Mouse (Mus musculus) limb, embryonic 14.5 days (tissue): ENCODE results near the gene Ndel1. TPM values are rescaled to one million over a fixed set of nuclear protein-coding genes. Genes with fewer than 3 reads are reported as not detected.
A peak's percentile ranks its signal among the peaks of the same experiment; 100 is the strongest.

ENCODE experiments used
- ATAC-seq: fragments of 200-750 bp; cut with Nextera tagmentation; 2 replicates; pipeline ENCODE4 v1.8.0; 2017; ENCODE audit warnings: low read depth, moderate number of reproducible peaks, moderate TSS enrichment; ENCODE audit not compliant: low FRiP score
- DNase-seq: peaks from one replicate; pipeline ENCODE4 v3.0.0-alpha.2; 2015; ENCODE audit warnings: low spot score
- H3K27ac ChIP-seq: fragments of 300-500 bp; sonication (generic); replicated peaks from 2 replicates; pipeline ENCODE4 v1.5.1; 2014; ENCODE audit warnings: low read depth, mild to moderate bottlenecking, low read length, moderate library complexity, mixed read lengths
- H3K27me3 ChIP-seq: fragments of 300-500 bp; sonication (generic); 2 replicates; pipeline ENCODE4 v1.6.1; 2014; ENCODE audit warnings: low read length, mixed read lengths; ENCODE audit not compliant: control insufficient read depth, insufficient read depth
- H3K36me3 ChIP-seq: fragments of 300-500 bp; sonication (generic); 2 replicates; pipeline ENCODE4 v1.6.1; 2014; ENCODE audit warnings: mild to moderate bottlenecking, low read length, moderate library complexity, mixed read lengths; ENCODE audit not compliant: control insufficient read depth, insufficient read depth
- H3K4me1 ChIP-seq: fragments of 300-500 bp; sonication (generic); 2 replicates; pipeline ENCODE4 v1.6.1; 2014; ENCODE audit warnings: antibody characterized with exemption, low read length, mixed read lengths; ENCODE audit not compliant: control insufficient read depth, insufficient read depth
- H3K4me2 ChIP-seq: fragments of 300-500 bp; sonication (generic); replicated peaks from 2 replicates; pipeline ENCODE4 v1.6.1; 2014; ENCODE audit warnings: low read depth, mild to moderate bottlenecking, low read length, moderate library complexity; ENCODE audit not compliant: severe bottlenecking
- H3K4me3 ChIP-seq: fragments of 300-500 bp; sonication (generic); replicated peaks from 2 replicates; pipeline ENCODE4 v1.5.1; 2014; ENCODE audit warnings: low read length
- H3K9ac ChIP-seq: fragments of 300-500 bp; sonication (generic); 2 replicates; pipeline ENCODE4 v1.6.1; 2014; ENCODE audit warnings: mild to moderate bottlenecking, low read depth, low read length, moderate library complexity; ENCODE audit not compliant: severe bottlenecking
- H3K9me3 ChIP-seq: fragments of 300-500 bp; sonication (generic); 2 replicates; pipeline ENCODE4 v1.6.1; 2016; ENCODE audit warnings: low read length; ENCODE audit not compliant: control insufficient read depth
- POLR2A ChIP-seq: fragments of 200-500 bp; IDR thresholded peaks from 2 replicates; pipeline ENCODE4 v1.8.0; 2012; ENCODE audit warnings: inconsistent platforms, mild to moderate bottlenecking, moderate library complexity, borderline replicate concordance; ENCODE audit not compliant: insufficient read depth, insufficient read length; ENCODE audit errors: extremely low read depth
- WGBS: fragments of 180-500 bp; shearing (Covaris S2); extraction: QIAGEN DNeasy Blood & Tissue Kit; methylation state at CpG from one replicate; pipeline ENCODE4 v1.1.7; 2014; 5-methylcytosine and 5-hydroxymethylcytosine counted together
- polyA plus RNA-seq, 2 experiments: library from polyadenylated mRNA; depleted of rRNA in 1 of 2; stranded (reverse) in 1 of 2; unstranded in 1 of 2; fragments of >200 nt; fragmentation: Nextera tagmentation in 1 of 2; extraction: Ambion mirVana in 1 of 2; gene quantifications; 2 replicates each; pipeline versions ENCODE4 v1.2.1 to v1.2.3; 2012 to 2014

Gene Ndel1
- polyA plus RNA-seq, 2 experiments = 85.7 to 91.8 TPM

GRCm38 (mm10) chr11:68871277-68871676 is 381 bp downstream of the Ndel1 start:
- Histone ChIP-seq H3K4me3 (no peak overlapping the region), H3K27me3 (no peaks in the 10 kb centered on the region), H3K9ac (no peak overlapping the region), H3K4me1 (no peaks in the 10 kb centered on the region), H3K27ac (no peak overlapping the region), H3K9me3 (no peaks in the 10 kb centered on the region), H3K36me3 (no peaks in the 10 kb centered on the region), H3K4me2 (no peak overlapping the region)
- ATAC-seq = no peak
- no peak for TF ChIP-seq POLR2A
- DNase-seq = no peak
- WGBS = 81% methylated on average over 9 of the region's 9 CpGs

- no peak overlapping the region for H3K27ac ChIP-seq
- H3K4me2 ChIP-seq = no peak overlapping the region
- H3K9ac ChIP-seq = no peak overlapping the region
- ATAC-seq (no peak), DNase-seq (peak; percentile 23)
- no peaks in the 10 kb centered on the region for H3K9me3 ChIP-seq
- 64% methylated on average over 9 of the region's 9 CpGs for WGBS
- H3K36me3 ChIP-seq = no peaks in the 10 kb centered on the region
- H3K4me1 ChIP-seq = no peaks in the 10 kb centered on the region
- no peaks in the 10 kb centered on the region for H3K27me3 ChIP-seq
- H3K4me3 ChIP-seq = no peak overlapping the region
- no peak for TF ChIP-seq POLR2A
Measured at GRCm38 (mm10) chr11:68864544-68865189, 7.0 kb downstream of the Ndel1 start.

GRCm38 (mm10) chr11:68863631-68864091 is 8.0 kb downstream of the Ndel1 start:
- Histone ChIP-seq H3K27me3 (no peaks in the 10 kb centered on the region), H3K4me3 (no peak overlapping the region), H3K4me2 (no peak overlapping the region), H3K27ac (no peak overlapping the region), H3K9me3 (no peaks in the 10 kb centered on the region), H3K4me1 (no peaks in the 10 kb centered on the region), H3K36me3 (no peaks in the 10 kb centered on the region), H3K9ac (no peak overlapping the region)
- DNase-seq (no peak), ATAC-seq (no peak)
- TF ChIP-seq POLR2A = no peak
- WGBS = 71% methylated on average over 4 of the region's 4 CpGs

- ATAC-seq = no peak
- WGBS = 74% methylated on average over 2 of the region's 2 CpGs
- H3K4me3 ChIP-seq = no peak overlapping the region
- no peaks in the 10 kb centered on the region for H3K27me3 ChIP-seq
- H3K36me3 ChIP-seq = no peaks in the 10 kb centered on the region
- H3K27ac ChIP-seq = no peak overlapping the region
- no peaks in the 10 kb centered on the region for H3K9me3 ChIP-seq
- no peak for DNase-seq
- TF ChIP-seq POLR2A = no peak
- no peak overlapping the region for H3K9ac ChIP-seq
- no peaks in the 10 kb centered on the region for H3K4me1 ChIP-seq
- H3K4me2 ChIP-seq = no peak overlapping the region
Measured at GRCm38 (mm10) chr11:68862260-68862659, 9.4 kb downstream of the Ndel1 start.

GRCm38 (mm10) chr11:68859943-68860593 is 11.6 kb downstream of the Ndel1 start:
- no peak overlapping the region for H3K4me3 ChIP-seq
- H3K9ac ChIP-seq = no peak overlapping the region
- no peaks in the 10 kb centered on the region for H3K4me1 ChIP-seq
- H3K36me3 ChIP-seq = no peaks in the 10 kb centered on the region
- no peak overlapping the region for H3K4me2 ChIP-seq
- no peaks in the 10 kb centered on the region for H3K27me3 ChIP-seq
- ATAC-seq (no peak), DNase-seq (no peak)
- 76% methylated on average over 8 of the region's 8 CpGs for WGBS
- no peak for TF ChIP-seq POLR2A
- H3K9me3 ChIP-seq = no peaks in the 10 kb centered on the region
- H3K27ac ChIP-seq = no peak overlapping the region

GRCm38 (mm10) chr11:68857329-68857728 is 14.3 kb downstream of the Ndel1 start:
- Histone ChIP-seq H3K27ac (no peak overlapping the region), H3K4me3 (no peak overlapping the region), H3K4me2 (no peak overlapping the region), H3K9me3 (no peaks in the 10 kb centered on the region), H3K27me3 (no peaks in the 10 kb centered on the region), H3K36me3 (no peaks in the 10 kb centered on the region), H3K4me1 (peaks cover 8% of the 10 kb centered on the region; the same call in 1 of the 2 replicates), H3K9ac (no peak overlapping the region)
- TF ChIP-seq POLR2A = no peak
- ATAC-seq (no peak), DNase-seq (no peak)
- 85% methylated on average over 3 of the region's 3 CpGs for WGBS
